Mouse (Mus musculus) MEL (cell line): ENCODE measurements around the gene Slc22a15. TPM values are rescaled to one million over a fixed set of nuclear protein-coding genes. Genes with fewer than 3 reads are reported as not detected.

Experiments used
- DNase-seq: peaks from one replicate; pipeline ENCODE4 v3.0.0; 2011; ENCODE audit warnings: low read depth, low spot score
- H3K27ac ChIP-seq: 2 replicates; pipeline ENCODE4 v1.5.1; 2012; ENCODE audit warnings: low read depth, mild to moderate bottlenecking, control low read depth, low read length, moderate library complexity; ENCODE audit not compliant: control insufficient read depth
- H3K27me3 ChIP-seq, 2 experiments: fragments of 150-350 bp in 1 of 2; sonication (generic) in 1 of 2; 2 replicates each; pipeline ENCODE4 v1.6.1; 2012; ENCODE audit warnings: low read length in 2 of 2, mild to moderate bottlenecking in 2 of 2, improper control_type of control experiment in 1 of 2, moderate library complexity in 1 of 2; ENCODE audit not compliant: insufficient read depth in 2 of 2, control insufficient read depth in 1 of 2
- H3K36me3 ChIP-seq, 2 experiments: 2 replicates each; pipeline ENCODE4 v1.6.1; 2012 to 2014; ENCODE audit warnings: low read length in 2 of 2, improper control_type of control experiment in 1 of 2, inconsistent platforms in 1 of 2, mild to moderate bottlenecking in 1 of 2; ENCODE audit not compliant: insufficient read depth in 2 of 2, control insufficient read depth in 1 of 2
- H3K4me1 ChIP-seq, 2 experiments: fragments of 150-350 bp in 1 of 2; sonication (generic) in 1 of 2; 2 replicates each; pipeline ENCODE4 v1.6.1; 2012; ENCODE audit warnings: low read length in 2 of 2, improper control_type of control experiment in 1 of 2, mild to moderate bottlenecking in 1 of 2; ENCODE audit not compliant: insufficient read depth in 2 of 2, control insufficient read depth in 1 of 2
- H3K4me3 ChIP-seq, 2 experiments: fragments of 150-350 bp in 1 of 2; sonication (generic) in 1 of 2; 2 replicates each; pipeline ENCODE4 v1.5.1; 2012; ENCODE audit warnings: low read depth in 2 of 2, low read length in 2 of 2, mild to moderate bottlenecking in 2 of 2, moderate library complexity in 2 of 2, control low read depth in 1 of 2, improper control_type of control experiment in 1 of 2; ENCODE audit not compliant: control insufficient read depth in 1 of 2, insufficient read depth in 1 of 2
- H3K79me2 ChIP-seq: 2 replicates; pipeline ENCODE4 v1.6.1; 2012; ENCODE audit warnings: mild to moderate bottlenecking, low read length, moderate library complexity; ENCODE audit not compliant: control insufficient read depth, poor library complexity, insufficient read depth
- H3K9ac ChIP-seq: 2 replicates; pipeline ENCODE4 v1.6.1; 2012; ENCODE audit warnings: low read depth, mild to moderate bottlenecking, control low read depth, low read length, moderate library complexity; ENCODE audit not compliant: control insufficient read depth, poor library complexity, severe bottlenecking
- H3K9me3 ChIP-seq: fragments of 150-350 bp; sonication (generic); replicated peaks from 2 replicates; pipeline ENCODE4 v1.6.1; 2012; ENCODE audit warnings: mild to moderate bottlenecking, low read length, improper control_type of control experiment, moderate library complexity; ENCODE audit not compliant: insufficient read depth
- BHLHE40 ChIP-seq: IDR thresholded peaks from 2 replicates; pipeline ENCODE4 v1.6.1; 2012; ENCODE audit warnings: low read depth, mild to moderate bottlenecking, inconsistent platforms, low read length, improper control_type of control experiment, borderline replicate concordance
- CTCF ChIP-seq, 3 experiments: IDR thresholded peaks in 2 of 3; conservative IDR thresholded peaks in 1 of 3; 2 replicates each; pipeline ENCODE4 v1.5.1; 2011 to 2012; ENCODE audit warnings: low read length in 3 of 3, low read depth in 2 of 3, mild to moderate bottlenecking in 2 of 3, improper control_type of control experiment in 1 of 3, inconsistent platforms in 1 of 3, mixed read lengths in 1 of 3, moderate library complexity in 1 of 3; ENCODE audit not compliant: control insufficient read depth in 1 of 3, insufficient read depth in 1 of 3, poor library complexity in 1 of 3, severe bottlenecking in 1 of 3
- E2F4 ChIP-seq: IDR thresholded peaks from 2 replicates; pipeline ENCODE4 v1.6.1; 2011; ENCODE audit warnings: low read depth, low read length, improper control_type of control experiment, borderline replicate concordance
- ELF1 ChIP-seq: IDR thresholded peaks from 2 replicates; pipeline ENCODE4 v1.6.1; 2014; ENCODE audit warnings: low read depth, mild to moderate bottlenecking, inconsistent platforms, low read length, improper control_type of control experiment, moderate library complexity
- GABPA ChIP-seq: IDR thresholded peaks from 2 replicates; pipeline ENCODE4 v1.6.1; 2012; ENCODE audit warnings: low read depth, mild to moderate bottlenecking, inconsistent platforms, low read length, improper control_type of control experiment, moderate library complexity
- GATA1 ChIP-seq: IDR thresholded peaks from 2 replicates; pipeline ENCODE4 v1.6.1; 2011; ENCODE audit warnings: low read depth, low read length, improper control_type of control experiment
- HCFC1 ChIP-seq: IDR thresholded peaks from 2 replicates; pipeline ENCODE4 v1.6.1; 2012; ENCODE audit warnings: low read depth, mild to moderate bottlenecking, inconsistent platforms, low read length, improper control_type of control experiment, moderate library complexity
- JUND ChIP-seq: IDR thresholded peaks from 2 replicates; pipeline ENCODE4 v1.6.1; 2011; ENCODE audit warnings: low read depth, mild to moderate bottlenecking, improper control_type of control experiment, low read length
- MAZ ChIP-seq: IDR thresholded peaks from 2 replicates; pipeline ENCODE4 v1.6.1; 2012; ENCODE audit warnings: low read depth, mild to moderate bottlenecking, inconsistent platforms, low read length, improper control_type of control experiment
- MEF2A ChIP-seq: IDR thresholded peaks from 2 replicates; pipeline ENCODE4 v1.6.1; 2014; ENCODE audit warnings: low read depth, mild to moderate bottlenecking, inconsistent platforms, low read length, improper control_type of control experiment; ENCODE audit not compliant: poor library complexity, insufficient replicate concordance, severe bottlenecking; ENCODE audit errors: extremely low read depth
- MXI1 ChIP-seq: IDR thresholded peaks from 2 replicates; pipeline ENCODE4 v1.6.1; 2011; ENCODE audit warnings: mild to moderate bottlenecking, low read depth, low read length, improper control_type of control experiment
- NELFE ChIP-seq: IDR thresholded peaks from 2 replicates; pipeline ENCODE4 v1.6.1; 2011; ENCODE audit warnings: low read depth, low read length, improper control_type of control experiment
- NRF1 ChIP-seq: IDR thresholded peaks from 2 replicates; pipeline ENCODE4 v1.6.1; 2014; ENCODE audit warnings: low read depth, mild to moderate bottlenecking, inconsistent platforms, low read length, improper control_type of control experiment, moderate library complexity; ENCODE audit not compliant: poor library complexity, insufficient read depth, severe bottlenecking
- POLR2A ChIP-seq, 2 experiments: IDR thresholded peaks; 2 replicates each; pipeline ENCODE4 v1.6.1; 2011 to 2012; ENCODE audit warnings: low read length in 2 of 2, mild to moderate bottlenecking in 2 of 2, control low read depth in 1 of 2, improper control_type of control experiment in 1 of 2, low read depth in 1 of 2, moderate library complexity in 1 of 2; ENCODE audit not compliant: control insufficient read depth in 1 of 2, insufficient read depth in 1 of 2, poor library complexity in 1 of 2
- POLR2AphosphoS5 ChIP-seq: IDR thresholded peaks from 2 replicates; pipeline ENCODE4 v1.6.1; 2012; ENCODE audit warnings: low read depth, borderline replicate concordance, mild to moderate bottlenecking, inconsistent platforms, low read length, moderate library complexity, mixed read lengths
- RCOR1 ChIP-seq: IDR thresholded peaks from 2 replicates; pipeline ENCODE4 v1.6.1; 2012; ENCODE audit warnings: low read depth, mild to moderate bottlenecking, inconsistent platforms, low read length, improper control_type of control experiment
- SIN3A ChIP-seq: IDR thresholded peaks from 2 replicates; pipeline ENCODE4 v1.6.1; 2012; ENCODE audit warnings: low read length, improper control_type of control experiment, inconsistent platforms
- SMC3 ChIP-seq: IDR thresholded peaks from 2 replicates; pipeline ENCODE4 v1.6.1; 2011; ENCODE audit warnings: low read depth, low read length, improper control_type of control experiment
- UBTF ChIP-seq: IDR thresholded peaks from 2 replicates; pipeline ENCODE4 v1.6.1; 2012; ENCODE audit warnings: low read depth, mild to moderate bottlenecking, inconsistent platforms, low read length, improper control_type of control experiment, moderate library complexity, borderline replicate concordance; ENCODE audit not compliant: insufficient read depth
- ZC3H11A ChIP-seq: IDR thresholded peaks from 2 replicates; pipeline ENCODE4 v1.6.1; 2012; ENCODE audit warnings: low read depth, mild to moderate bottlenecking, inconsistent platforms, low read length, improper control_type of control experiment
- ZMIZ1 ChIP-seq: IDR thresholded peaks from 2 replicates; pipeline ENCODE4 v1.6.1; 2012; ENCODE audit warnings: low read depth, mild to moderate bottlenecking, inconsistent platforms, low read length, improper control_type of control experiment, moderate library complexity
- ZNF384 ChIP-seq: IDR thresholded peaks from 2 replicates; pipeline ENCODE4 v1.6.1; 2012; ENCODE audit warnings: low read depth, mild to moderate bottlenecking, inconsistent platforms, low read length, improper control_type of control experiment
- polyA plus RNA-seq, 2 experiments: library from polyadenylated mRNA; stranded (reverse) in 1 of 2; unstranded in 1 of 2; fragments of >175 nt in 1 of 2; fragments of >200 nt in 1 of 2; gene quantifications; 2 replicates each; pipeline versions ENCODE4 v1.2.1 to v1.2.4; 2012; ENCODE audit warnings: low replicate concordance in 2 of 2, low read depth in 1 of 2; ENCODE audit not compliant: insufficient read length in 2 of 2, insufficient read depth in 1 of 2, missing spikeins in 1 of 2
- total RNA-seq: library from RNA; depleted of rRNA; stranded (reverse); fragments of 300-350 nt; gene quantifications from 2 replicates; pipeline ENCODE4 v1.2.3, GENCODE M21; 2012

The Slc22a15 gene
- total and polyA plus RNA-seq, 3 experiments, result 2.2 to 7.9 TPM; not detected in 1

GRCm38 (mm10) chr3:101831189-101831858, 92.9 kb downstream of the Slc22a15 start:
- H3K9ac ChIP-seq, result no peak overlapping the region
- no peaks in the 10 kb centered on the region for H3K4me1 ChIP-seq
- H3K27me3 ChIP-seq, result no peaks in the 10 kb centered on the region
- TF ChIP-seq UBTF (no peak), RCOR1 (no peak), CTCF (IDR thresholded peaks at IDR 0.05 in 2 of 3, conservative IDR thresholded peaks at IDR 0.05 in 1 of 3; ENCODE audit: control insufficient read depth in 1 of 3, insufficient read depth in 1 of 3, low read depth in 2 of 3, low read length in 3 of 3, poor library complexity in 1 of 3, severe bottlenecking in 1 of 3) (no peak), HCFC1 (no peak), GABPA (no peak), ZNF384 (no peak), ELF1 (no peak), MXI1 (no peak), GATA1 (no peak), POLR2AphosphoS5 (no peak), MEF2A (no peak), SIN3A (no peak), MAZ (no peak), BHLHE40 (no peak), ZMIZ1 (no peak), SMC3 (no peak), ZC3H11A (no peak), NRF1 (no peak)
- H3K4me3 ChIP-seq, result no peak overlapping the region
- H3K27ac ChIP-seq, result no peak overlapping the region
- no peaks in the 10 kb centered on the region for H3K36me3 ChIP-seq
- no peaks in the 10 kb centered on the region for H3K9me3 ChIP-seq
- DNase-seq, result no peak
- H3K79me2 ChIP-seq, result no peaks in the 10 kb centered on the region

- no peaks in the 10 kb centered on the region for H3K27me3 ChIP-seq
- no peak for TF ChIP-seq SIN3A
- no peak for TF ChIP-seq POLR2A (IDR thresholded peaks at IDR 0.05; ENCODE audit: control insufficient read depth in 1 of 2, insufficient read depth in 1 of 2, low read depth in 1 of 2, low read length in 2 of 2, poor library complexity in 1 of 2)
- TF ChIP-seq E2F4, result no peak
- no peak for TF ChIP-seq NELFE
- no peak for TF ChIP-seq JUND
- H3K4me1 ChIP-seq, result no peaks in the 10 kb centered on the region
- H3K27ac ChIP-seq, result no peak overlapping the region
- no peak overlapping the region for H3K9ac ChIP-seq
- no peak for DNase-seq
- no peaks in the 10 kb centered on the region for H3K9me3 ChIP-seq
- H3K4me3 ChIP-seq, result no peak overlapping the region
- H3K79me2 ChIP-seq, result no peaks in the 10 kb centered on the region
- no peaks in the 10 kb centered on the region for H3K36me3 ChIP-seq
Observed at GRCm38 (mm10) chr3:101829881-101830616, 94.2 kb downstream of the Slc22a15 start.
